Mouse (Mus musculus): ENCODE data around the gene Frmd4b.

DNA sequence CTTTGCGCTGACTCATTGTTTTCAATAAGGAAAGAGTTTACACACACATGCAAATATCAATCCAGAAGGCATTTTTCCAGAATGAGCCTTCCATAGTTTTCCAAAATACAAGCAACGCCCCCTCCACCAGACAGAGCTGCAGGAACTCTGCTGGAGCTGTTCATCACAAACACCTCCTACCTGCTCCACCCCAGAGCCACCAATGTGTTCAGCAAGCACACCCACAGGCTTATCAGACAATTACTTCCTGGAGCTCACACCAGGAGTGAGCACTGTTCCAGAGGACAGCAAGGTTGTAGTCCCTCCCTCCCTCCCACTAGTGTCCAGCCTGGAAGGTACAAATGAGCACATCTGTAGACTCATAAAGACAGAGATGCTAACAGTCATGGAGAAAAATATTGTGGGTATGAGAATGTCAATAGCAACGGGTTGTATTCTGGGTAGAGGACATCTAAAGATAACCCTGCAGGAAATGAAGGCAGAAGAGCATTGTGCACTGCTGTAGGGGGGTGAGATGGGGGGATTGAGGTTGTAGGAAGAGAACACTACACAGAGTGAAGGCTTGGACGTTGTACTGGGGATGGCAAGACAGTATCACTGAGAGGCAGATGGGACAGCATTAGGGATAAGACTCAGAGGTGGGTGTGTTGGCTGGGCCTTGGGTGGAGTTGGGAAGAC lies 144.3 kb downstream of the Frmd4b start:
- no peak for TF ChIP-seq CTCF (IDR thresholded peaks at IDR 0.05; ENCODE audit: extremely low read depth, insufficient read length, insufficient replicate concordance, low read depth, low read length)
- no peak for TF ChIP-seq POLR2A (IDR thresholded peaks at IDR 0.05; ENCODE audit: low read depth, low read length)

All from small intestine, adult 2 months (tissue).